In the genomic region with DNA sequence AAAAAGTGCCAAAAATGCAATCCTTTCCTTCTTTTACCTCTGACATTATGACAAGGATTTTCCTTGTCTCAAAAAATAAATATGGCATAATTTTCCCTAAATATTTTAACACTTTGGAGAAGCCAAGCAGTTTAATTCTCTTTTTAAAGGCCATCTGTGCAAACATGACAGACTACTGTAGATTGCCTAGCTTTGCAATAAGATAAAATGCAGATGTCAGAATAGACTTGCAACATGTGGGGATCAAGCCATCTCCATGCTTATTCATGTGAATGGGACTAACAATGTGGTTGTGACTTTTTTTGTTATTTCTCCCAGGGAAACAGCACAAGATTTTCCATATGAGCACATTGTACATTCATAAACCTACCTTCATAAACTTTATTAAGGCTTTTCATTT, we compare ENCODE assay signal across 22 mouse cellular contexts.
DNase-seq lines count a peak whose midpoint lies in the region; ATAC-seq and TF ChIP-seq lines count a peak whose summit lies in the region.
"Had no signal": no experiment of that assay in that cellular context is flagged by ENCODE, and none has a peak within 500 bp of the region (broad histone marks: within the 10 kb centered on the region; RNA-seq: fewer than 3 reads in every experiment).

No protein-coding gene starts in this region.

- TF ChIP-seq POLR2A in brain, embryonic 14.5 days (IDR thresholded peaks at IDR 0.05; ENCODE audit: borderline replicate concordance, extremely low read depth, insufficient read depth, insufficient read length, poor library complexity, severe bottlenecking): no peak

- no peak for TF ChIP-seq CTCF in brain, embryonic 14.5 days (IDR thresholded peaks at IDR 0.05; ENCODE audit: borderline replicate concordance, extremely low read depth, insufficient read depth, insufficient read length)

- H3K27me3 ChIP-seq in forebrain, embryonic 14.5 days (replicated peaks; ENCODE audit: control insufficient read depth, insufficient read depth, low read length): no peaks in the 10 kb centered on the region
- H3K27me3 ChIP-seq in forebrain, embryonic 10.5 days (ENCODE audit: poor library complexity, severe bottlenecking): no peaks in the 10 kb centered on the region
- no peaks in the 10 kb centered on the region for H3K27me3 ChIP-seq in forebrain, embryonic 16.5 days (replicated peaks; ENCODE audit: control insufficient read depth, insufficient read depth, low read length)
- H3K27me3 ChIP-seq in forebrain, embryonic 12.5 days: no peaks in the 10 kb centered on the region
- H3K27me3 ChIP-seq: CH12.LX; embryonic facial prominence, embryonic 12.5 days; Patski had no signal

- H3K27ac ChIP-seq in forebrain, embryonic 14.5 days (ENCODE audit: low read depth, low read length): no peak overlapping the region
- H3K27ac ChIP-seq in forebrain, embryonic 10.5 days: no peak overlapping the region
- H3K27ac ChIP-seq in forebrain, embryonic 16.5 days (ENCODE audit: low read length): no peak overlapping the region
- H3K27ac ChIP-seq in forebrain, embryonic 12.5 days: no peak overlapping the region
- H3K27ac ChIP-seq: embryonic facial prominence, embryonic 10.5 days; embryonic facial prominence, embryonic 12.5 days had no signal

- DNase-seq in forebrain, embryonic 14.5 days (ENCODE audit: low spot score): peak; percentile 14
- DNase-seq in forebrain, embryonic 10.5 days (ENCODE audit: extremely low spot score, low spot score): no peak
- peak; percentile 15 for DNase-seq in brain, embryonic 14.5 days (ENCODE audit: low read depth)
- DNase-seq in urinary bladder, postnatal 36 days (ENCODE audit: low spot score in 2 of 2): no peak
- DNase-seq: adrenal gland, adult 8-10 months; adrenal gland, postnatal 14 days; adrenal gland, postnatal 36 days; B cell, adult 2 months; cerebellum, adult 11-12 months; cerebellum, adult 2 months; cerebellum, adult 9-10 months; cerebellum, postnatal 10 days; cerebellum, postnatal 25 days had no signal

- no peaks in the 10 kb centered on the region for H3K9me3 ChIP-seq in forebrain, embryonic 14.5 days (replicated peaks; ENCODE audit: control insufficient read depth, low read length)
- H3K9me3 ChIP-seq in forebrain, embryonic 10.5 days: no peaks in the 10 kb centered on the region
- no peaks in the 10 kb centered on the region for H3K9me3 ChIP-seq in forebrain, embryonic 16.5 days (ENCODE audit: control insufficient read depth, low read length)
- H3K9me3 ChIP-seq in forebrain, embryonic 12.5 days: no peaks in the 10 kb centered on the region
- H3K9me3 ChIP-seq: embryonic facial prominence, embryonic 10.5 days; embryonic facial prominence, embryonic 12.5 days; G1E had no signal

- H3K36me3 ChIP-seq in forebrain, embryonic 14.5 days (ENCODE audit: control insufficient read depth, insufficient read depth, low read length): no peaks in the 10 kb centered on the region
- H3K36me3 ChIP-seq in forebrain, embryonic 10.5 days (replicated peaks): no peaks in the 10 kb centered on the region
- H3K36me3 ChIP-seq in forebrain, embryonic 16.5 days (ENCODE audit: control insufficient read depth, insufficient read depth): no peaks in the 10 kb centered on the region
- no peaks in the 10 kb centered on the region for H3K36me3 ChIP-seq in forebrain, embryonic 12.5 days (replicated peaks)
- H3K36me3 ChIP-seq: embryonic facial prominence, embryonic 10.5 days; embryonic facial prominence, embryonic 12.5 days; G1E had no signal

- no peak overlapping the region for H3K4me3 ChIP-seq in forebrain, embryonic 14.5 days (ENCODE audit: low read depth, low read length)
- H3K4me3 ChIP-seq in forebrain, embryonic 10.5 days: no peak overlapping the region
- no peak overlapping the region for H3K4me3 ChIP-seq in forebrain, embryonic 16.5 days (replicated peaks; ENCODE audit: low read length)
- H3K4me3 ChIP-seq in forebrain, embryonic 12.5 days (replicated peaks): no peak overlapping the region
- H3K4me3 ChIP-seq: embryonic facial prominence, embryonic 10.5 days; embryonic facial prominence, embryonic 12.5 days had no signal

- no peaks in the 10 kb centered on the region for H3K4me1 ChIP-seq in forebrain, embryonic 14.5 days (ENCODE audit: control insufficient read depth, insufficient read depth, low read length)
- no peaks in the 10 kb centered on the region for H3K4me1 ChIP-seq in forebrain, embryonic 10.5 days
- H3K4me1 ChIP-seq in forebrain, embryonic 16.5 days (replicated peaks; ENCODE audit: control insufficient read depth, insufficient read depth, low read length): no peaks in the 10 kb centered on the region
- no peaks in the 10 kb centered on the region for H3K4me1 ChIP-seq in forebrain, embryonic 12.5 days
- H3K4me1 ChIP-seq: embryonic facial prominence, embryonic 10.5 days; embryonic facial prominence, embryonic 12.5 days had no signal

- no peak for ATAC-seq in forebrain, embryonic 14.5 days
- peak; percentile 72 for ATAC-seq in forebrain, embryonic 16.5 days
- ATAC-seq in forebrain, embryonic 12.5 days (ENCODE audit: low FRiP score): no peak
- ATAC-seq: activated CD4-positive, CD25-positive, alpha-beta regulatory T cell, adult 4 months; CD4-positive, CD25-positive, alpha-beta regulatory T cell, adult 4 months; Patski had no signal

- H3K9ac ChIP-seq in forebrain, embryonic 14.5 days (ENCODE audit: low read length): no peak overlapping the region
- H3K9ac ChIP-seq in forebrain, embryonic 16.5 days (replicated peaks; ENCODE audit: low read depth, low read length): no peak overlapping the region
- H3K9ac ChIP-seq in forebrain, embryonic 12.5 days: no peak overlapping the region
- H3K9ac ChIP-seq: embryonic facial prominence, embryonic 12.5 days had no signal

- H3K4me2 ChIP-seq in forebrain, embryonic 14.5 days (ENCODE audit: low read length): no peak overlapping the region
- H3K4me2 ChIP-seq in forebrain, embryonic 16.5 days (ENCODE audit: low read length): no peak overlapping the region
- no peak overlapping the region for H3K4me2 ChIP-seq in forebrain, embryonic 12.5 days
- H3K4me2 ChIP-seq: embryonic facial prominence, embryonic 12.5 days had no signal

Comparison
In these comparisons a context has a peak if more than half of its experiments do, and no peak if none do; other contexts are left out.
1. DNase-seq: peak in forebrain, embryonic 14.5 days (single experiment) and brain, embryonic 14.5 days (single experiment); none in forebrain, embryonic 10.5 days (single experiment) and urinary bladder, postnatal 36 days (0 of 2).